Mouse (Mus musculus): ENCODE data around the gene Cngb1.
"Not testable (repeated sequence)": the region's sequence is repeated elsewhere in the genome, so short reads cannot be mapped to it uniquely, and the experiment has no call there.

Cngb1 gene

DNA sequence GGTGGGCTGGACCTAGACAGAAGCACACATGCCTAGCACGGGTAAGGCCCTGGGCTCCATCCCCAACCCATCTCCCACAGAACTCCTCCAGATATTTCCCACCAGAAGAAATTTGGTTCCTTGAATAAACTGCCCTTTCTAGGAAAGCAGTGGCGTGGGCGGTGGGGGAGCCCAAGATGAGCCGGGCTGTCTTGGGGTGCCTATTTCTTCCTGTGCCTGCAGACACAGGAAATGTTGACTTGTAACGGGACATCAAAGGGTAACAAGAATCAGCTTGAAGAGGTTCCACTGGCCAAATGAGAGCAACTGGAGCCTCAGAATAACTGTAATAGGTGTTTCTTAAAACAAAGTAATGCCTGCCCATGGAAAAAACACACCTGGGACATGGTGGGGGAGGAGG lies 59.1 kb downstream of the Cngb1 start:
- no peak for DNase-seq (ENCODE audit: inconsistent ontology term)

DNA sequence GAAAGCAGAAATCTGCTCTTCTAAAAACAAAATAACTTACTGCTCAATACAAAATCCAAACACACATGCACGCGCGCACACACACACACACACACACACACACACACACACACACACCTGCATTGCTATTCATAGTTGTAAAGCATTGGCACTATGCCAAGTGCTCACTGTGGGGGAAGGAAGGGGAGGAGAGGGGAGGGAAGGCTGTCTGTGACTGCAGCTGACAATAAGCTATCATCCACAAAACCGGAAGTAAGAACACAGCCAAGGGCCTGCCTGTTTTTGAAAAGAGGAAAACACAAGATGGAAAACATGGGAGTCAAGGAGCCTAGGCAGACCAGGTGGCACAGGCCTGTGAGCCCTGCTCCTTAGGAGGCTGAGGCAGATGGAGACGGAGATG lies 61.2 kb downstream of the Cngb1 start:
- DNase-seq (ENCODE audit: inconsistent ontology term) = peak; percentile 4

DNA sequence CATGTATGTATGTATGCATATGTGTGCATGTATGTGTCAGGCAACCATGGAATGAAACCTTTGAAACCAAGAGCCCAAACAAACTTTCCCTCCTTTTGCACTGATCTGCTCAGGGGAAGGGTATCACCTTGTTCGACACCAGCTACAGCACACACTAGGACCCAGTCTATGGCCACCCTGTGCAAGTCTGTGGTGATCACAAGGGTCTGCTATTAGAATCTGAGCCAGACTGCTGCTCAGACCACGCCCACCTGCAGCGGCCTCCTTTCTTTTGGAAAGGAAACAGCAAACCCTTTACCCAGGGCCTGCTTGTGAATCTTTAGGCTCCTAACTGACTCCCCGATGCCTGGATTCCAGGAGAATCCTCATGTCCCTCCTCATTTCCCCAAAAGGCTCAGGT lies 62.5 kb downstream of the Cngb1 start:
- DNase-seq (ENCODE audit: inconsistent ontology term) = no peak

DNA sequence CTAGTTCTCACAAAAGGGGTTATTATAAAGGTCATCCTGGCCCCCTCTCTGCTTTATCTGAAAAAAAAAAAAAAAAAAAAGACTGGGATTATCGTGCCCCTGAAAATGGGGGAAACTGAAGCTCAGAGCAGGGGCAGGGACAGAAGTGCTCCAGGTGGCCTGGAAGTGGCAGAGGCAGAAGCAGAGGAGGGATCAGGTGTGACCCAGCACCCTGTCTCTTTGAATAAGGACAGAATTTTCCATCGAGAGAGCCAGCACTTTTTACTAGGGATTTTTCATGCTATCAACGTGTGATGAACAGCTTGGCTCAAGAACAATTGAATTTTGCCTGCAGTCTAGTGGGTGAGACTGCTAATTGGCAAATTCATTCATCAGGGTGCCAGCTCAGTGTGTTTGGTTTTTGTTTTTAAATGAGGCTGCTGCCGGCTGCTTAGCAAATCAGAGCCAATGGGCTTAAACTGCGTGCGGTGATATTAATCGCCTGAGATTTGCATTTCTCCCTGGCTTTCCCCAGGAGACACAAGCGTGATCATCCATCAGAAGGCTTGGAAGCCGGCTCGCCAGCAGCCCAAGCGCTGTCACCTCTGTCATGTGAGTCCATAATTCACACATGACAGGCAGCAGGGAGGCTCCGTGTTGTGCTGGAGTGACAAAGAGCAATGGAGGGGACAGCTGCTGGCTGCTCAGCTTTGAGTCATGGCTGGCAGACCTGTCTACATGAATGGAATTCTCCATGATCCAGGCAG lies 63.4 kb downstream of the Cngb1 start:
- DNase-seq (ENCODE audit: inconsistent ontology term) = peak; percentile 80

DNA sequence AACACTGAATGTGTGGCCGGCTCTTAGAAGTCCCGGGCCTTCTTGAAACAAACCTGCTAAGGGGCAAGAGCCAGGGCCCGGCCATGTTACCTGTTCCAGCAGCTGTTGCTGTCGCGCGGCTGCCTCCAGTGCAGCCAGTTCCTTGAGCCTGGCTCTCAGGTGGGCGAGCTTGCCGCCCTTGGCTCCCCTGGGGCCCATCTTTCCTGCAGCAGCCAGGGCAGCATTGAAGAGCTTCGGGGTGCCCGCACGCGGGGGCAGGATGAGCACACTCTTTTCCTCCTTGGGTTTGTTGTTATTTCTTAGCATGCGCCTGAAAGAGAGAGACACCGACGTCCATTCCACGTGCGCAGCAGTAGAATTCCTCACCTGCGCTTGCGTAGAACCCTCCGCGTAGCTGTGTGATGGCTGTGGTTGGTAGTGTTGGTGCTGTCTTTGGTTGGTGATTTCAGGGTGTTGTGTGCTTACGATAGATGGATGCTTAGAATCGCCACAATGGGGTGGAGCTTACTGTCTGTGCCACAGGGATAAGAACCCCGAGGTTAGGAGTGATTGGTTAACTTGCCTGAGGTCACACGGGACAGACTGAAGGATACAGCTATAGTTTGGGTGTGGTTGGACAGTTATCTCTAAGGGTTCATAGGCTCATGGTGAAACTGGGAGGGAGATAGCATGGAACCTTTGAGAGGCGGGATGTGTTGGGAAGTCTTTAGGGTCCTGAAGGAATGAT lies 64.1 kb downstream of the Cngb1 start:
- no peak for DNase-seq (ENCODE audit: inconsistent ontology term)

DNA sequence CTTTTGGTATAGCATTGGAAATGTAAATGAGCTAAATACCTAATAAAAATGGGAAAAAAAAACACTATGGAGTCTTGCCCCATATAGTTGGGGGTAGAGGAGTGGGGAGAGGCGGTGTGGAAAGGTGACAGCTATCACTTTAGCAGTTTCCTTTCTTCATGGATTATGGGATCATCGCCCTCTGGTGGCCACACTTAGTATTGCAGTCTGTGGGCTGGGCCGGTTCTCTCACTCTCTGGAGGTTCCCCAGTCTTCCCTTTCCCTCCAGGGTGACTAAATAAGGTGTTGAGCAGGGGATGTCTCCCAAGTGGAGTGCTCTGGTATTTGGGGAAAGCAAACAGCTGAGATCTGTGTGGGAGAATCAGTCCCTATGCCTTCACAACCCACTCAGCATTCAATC lies 70.7 kb downstream of the Cngb1 start:
- DNase-seq (ENCODE audit: inconsistent ontology term) = peak; percentile 37

DNA sequence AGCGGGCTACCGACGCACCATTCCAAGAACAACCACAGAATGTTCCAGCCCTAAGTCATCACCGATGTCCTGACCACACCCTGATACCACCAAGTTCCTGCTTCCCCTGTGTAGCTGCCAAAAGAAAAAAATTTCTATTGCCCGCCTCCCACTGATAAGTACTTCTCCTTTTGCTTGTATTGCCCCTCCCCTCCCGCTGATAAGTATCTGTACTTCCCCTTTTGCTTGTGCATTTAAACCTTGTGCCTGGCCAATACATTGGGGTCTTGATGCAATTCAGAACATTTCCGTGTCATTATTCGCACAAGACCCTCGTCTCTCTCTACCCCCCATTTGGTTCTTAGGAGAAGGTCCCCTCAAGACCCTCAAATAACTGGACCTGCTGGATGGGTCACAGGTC lies 76.3 kb downstream of the Cngb1 start:
- not testable (repeated sequence) for DNase-seq (ENCODE audit: inconsistent ontology term)

DNA sequence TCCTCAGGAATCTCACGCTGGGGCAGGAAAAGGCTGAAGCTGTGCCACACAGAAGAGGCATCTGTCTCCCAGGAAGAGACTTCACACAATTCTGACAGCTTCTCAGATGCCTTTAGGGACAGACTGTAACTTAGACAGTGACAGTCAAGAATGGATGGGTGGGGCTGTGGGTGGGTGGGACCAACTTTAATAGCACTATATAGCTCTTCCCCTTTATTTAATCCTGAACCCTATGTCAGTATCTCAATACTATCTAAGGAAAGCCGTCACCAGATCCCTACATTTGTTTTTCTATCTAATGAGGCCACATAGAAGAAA lies 79.3 kb downstream of the Cngb1 start:
- DNase-seq (ENCODE audit: inconsistent ontology term) = no peak

DNA sequence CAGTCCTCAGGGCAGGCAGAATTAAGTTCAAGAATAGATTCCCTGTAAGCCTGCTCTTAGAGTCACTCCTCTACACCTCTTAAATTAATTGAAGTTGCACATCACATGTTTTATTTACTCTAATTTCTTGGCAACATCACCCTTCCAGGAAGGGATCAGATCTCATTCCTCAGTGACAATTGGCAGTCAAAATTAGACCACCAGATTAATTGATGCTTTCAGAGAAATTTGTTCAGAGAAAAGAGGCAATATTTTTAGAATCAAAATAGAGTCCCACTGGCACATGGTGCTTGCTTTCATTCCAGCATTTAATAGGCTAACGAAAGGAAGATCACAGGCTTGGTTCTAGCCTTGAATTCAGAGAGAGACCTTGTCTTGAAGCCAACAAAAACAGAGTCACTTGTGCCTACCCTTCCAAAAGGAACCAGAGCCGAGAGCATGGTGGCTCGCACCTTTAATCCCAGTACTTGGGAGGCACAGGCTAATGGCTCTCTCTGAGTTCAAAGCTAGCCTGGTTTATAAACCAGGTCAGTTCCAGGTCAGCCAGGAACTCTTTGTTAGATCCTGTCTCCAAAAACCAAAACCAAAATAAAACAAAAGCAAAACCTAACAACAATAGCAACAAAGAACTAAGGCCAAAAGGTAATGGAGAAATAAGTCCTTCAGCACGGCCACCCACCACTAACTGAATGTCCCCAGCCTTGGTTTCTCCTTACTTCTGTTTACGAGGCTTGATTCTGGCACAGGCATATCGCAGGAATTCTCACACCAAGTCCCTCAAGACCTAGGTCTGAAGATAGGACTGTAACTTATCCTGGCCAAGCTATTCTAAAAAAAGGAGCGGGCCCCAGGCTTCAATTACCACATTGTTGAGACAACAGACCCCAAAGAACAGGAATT lies 79.9 kb downstream of the Cngb1 start:
- DNase-seq (ENCODE audit: inconsistent ontology term) = peak; percentile 56

DNA sequence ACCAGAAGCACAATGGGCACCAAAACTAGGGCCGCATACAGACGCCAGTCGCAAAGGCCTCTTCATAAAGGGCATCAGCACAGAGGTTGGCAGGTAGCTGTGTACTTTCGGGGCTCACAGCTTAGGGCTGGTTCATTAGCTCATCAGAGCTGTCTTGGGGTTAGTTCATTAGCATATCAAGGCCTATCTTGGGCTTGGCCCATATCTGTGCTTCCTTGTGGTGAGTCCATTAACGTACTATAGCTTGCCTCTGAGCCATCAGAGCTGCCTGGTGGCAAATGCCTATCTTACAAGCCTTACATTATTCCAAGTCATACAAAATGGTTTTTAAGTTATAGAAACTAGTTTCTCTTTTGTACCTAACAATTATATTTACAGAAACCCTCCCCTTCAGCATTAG lies 82.4 kb downstream of the Cngb1 start:
- no peak for DNase-seq (ENCODE audit: inconsistent ontology term)

DNA sequence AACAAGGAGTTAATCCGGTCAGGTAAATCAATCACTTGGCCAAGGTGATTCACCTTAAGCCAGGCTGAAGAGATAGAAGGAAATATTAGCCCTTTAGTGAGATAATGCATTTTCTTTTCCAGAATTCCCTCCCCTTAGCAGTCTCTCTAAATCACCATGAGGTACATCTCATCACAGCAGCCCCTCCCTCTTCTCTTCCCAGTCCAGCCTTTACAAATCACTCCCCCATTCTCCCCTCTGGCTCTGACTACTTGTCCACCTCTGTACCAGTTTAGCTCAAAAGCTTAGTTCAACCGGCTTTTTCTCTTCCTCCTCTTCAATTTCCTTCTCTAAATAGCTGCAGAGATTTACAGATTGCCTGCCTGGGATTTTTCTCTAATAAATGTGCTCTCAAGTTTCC lies 85.3 kb downstream of the Cngb1 start:
- no peak for DNase-seq (ENCODE audit: inconsistent ontology term)

DNA sequence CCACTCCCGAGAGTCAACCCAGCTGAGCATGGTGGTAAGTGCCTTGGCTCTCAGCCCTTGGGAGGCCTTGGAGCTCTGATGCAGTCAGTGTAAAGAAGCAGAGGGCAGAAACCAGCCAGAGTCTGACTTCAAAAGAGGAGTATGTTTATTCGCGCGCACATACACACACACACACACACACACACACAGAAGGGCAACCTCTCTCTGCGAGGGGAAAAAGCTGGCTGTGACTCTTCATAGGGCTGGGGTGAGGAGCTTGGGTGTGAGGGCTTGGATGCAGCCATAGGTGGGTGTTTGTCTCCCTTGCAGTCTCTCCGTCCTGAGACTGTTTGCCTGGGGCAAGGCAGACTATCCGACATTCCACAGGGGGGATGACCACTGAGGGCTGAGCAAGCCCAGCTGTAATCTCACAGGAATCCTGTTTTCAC lies 85.8 kb downstream of the Cngb1 start:
- peak; percentile 36 for DNase-seq (ENCODE audit: inconsistent ontology term)

DNA sequence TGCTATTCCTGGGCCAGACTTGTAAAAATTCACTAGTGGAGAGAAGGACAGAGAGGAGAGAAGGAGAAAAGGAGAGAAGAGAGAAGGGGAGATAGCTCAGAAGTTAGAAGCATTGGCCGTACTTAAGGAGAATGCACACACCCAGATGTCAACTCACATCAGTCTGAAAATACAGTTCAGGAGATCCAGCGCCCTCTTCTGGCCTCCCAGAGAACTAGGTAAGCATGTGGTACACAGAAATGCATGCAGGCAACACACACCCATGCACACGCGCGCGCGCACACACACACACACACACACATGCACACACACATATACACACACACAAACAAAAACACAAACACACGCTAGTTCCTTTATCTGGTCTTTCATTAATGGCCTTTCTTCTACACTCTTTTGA lies 86.8 kb downstream of the Cngb1 start:
- DNase-seq (ENCODE audit: inconsistent ontology term) = no peak

DNA sequence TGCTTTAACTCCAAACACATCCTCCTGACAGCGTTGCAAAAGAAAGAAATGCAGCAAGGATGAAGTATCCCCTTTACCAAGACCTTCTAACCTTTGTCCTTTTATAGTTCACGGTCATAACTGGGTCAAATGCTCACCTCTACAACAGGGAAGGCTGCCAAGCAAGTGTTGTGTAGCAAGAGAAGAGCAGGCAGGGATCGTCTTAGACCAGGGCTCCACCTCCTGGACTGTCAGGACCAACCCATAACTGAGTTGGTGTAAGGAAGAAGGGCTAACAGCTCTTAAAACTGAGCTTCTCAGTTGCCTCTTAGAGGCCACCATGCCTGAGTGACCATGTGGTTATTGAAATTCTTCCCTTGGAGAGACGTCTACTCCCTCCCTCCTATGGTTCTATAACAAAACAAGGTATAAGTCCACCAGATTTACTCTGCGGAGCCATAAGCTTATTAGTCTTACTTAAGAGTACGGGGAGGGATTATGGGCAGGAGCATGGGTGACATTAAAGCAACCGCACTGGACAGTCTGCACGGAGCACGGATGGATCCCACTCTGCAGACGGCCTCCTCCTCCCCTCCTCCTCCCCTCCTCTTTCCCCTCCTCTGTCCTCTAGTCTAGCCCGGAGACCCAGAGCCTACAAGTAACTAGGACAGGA lies 90.5 kb downstream of the Cngb1 start:
- DNase-seq (ENCODE audit: inconsistent ontology term) = no peak

DNA sequence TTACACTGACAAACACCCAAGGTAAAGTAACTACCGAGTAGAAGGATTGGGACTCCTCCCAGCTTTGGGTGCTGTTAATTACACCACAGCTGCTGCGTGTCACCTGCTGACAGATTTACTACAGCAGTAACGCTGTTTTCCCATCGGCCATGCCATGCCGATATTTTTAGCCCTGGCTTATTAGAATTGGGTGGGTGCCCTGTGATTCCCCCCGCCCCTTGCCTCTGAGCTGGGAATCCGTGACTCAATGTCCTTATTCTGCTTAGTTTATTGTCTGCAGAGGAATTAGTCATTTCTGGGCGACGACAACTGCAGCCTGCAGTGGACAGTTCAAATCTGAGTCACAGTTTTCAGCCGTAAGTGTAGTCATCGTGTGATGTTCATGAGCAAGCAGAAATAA lies 96.5 kb downstream of the Cngb1 start:
- DNase-seq (ENCODE audit: inconsistent ontology term) = peak; percentile 85

DNA sequence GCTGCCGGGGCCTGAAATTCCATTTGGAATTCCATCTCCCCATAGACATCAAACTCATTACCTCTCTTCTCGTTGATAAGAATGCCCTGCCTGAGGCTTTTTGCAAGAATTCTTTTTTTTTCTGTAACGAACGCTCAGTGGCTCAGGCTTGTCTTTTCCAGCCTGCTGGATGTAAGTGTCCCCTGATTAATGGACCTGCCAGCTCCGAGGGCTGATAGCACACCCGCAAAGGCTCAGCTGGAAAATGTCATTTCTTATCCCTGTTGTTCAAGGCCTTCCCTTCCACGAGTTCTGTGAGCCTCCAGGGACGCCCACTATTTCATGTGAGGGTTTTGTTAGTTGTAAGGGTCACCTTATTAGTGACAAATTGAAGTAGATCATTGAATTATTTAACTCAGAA lies 100.4 kb downstream of the Cngb1 start:
- peak; percentile 43 for DNase-seq (ENCODE audit: inconsistent ontology term)

DNA sequence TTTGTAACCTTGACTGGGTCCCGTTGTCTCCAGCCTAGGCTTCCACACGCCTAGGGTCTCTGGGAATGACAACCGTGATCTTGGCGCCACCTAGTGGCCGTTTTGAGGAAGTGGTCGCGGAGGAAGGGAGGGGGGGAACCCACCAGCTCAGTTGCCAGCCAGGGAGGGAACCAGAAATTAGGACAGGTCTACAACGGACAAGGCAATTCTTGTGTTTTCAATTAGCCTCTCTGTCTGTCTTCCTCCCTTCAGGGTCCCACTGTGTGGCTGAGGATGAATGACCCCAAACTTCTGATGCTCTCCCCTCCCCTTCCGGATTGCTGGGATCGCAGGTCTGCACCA lies 102.4 kb downstream of the Cngb1 start:
- DNase-seq (ENCODE audit: inconsistent ontology term) = peak; percentile 79

DNA sequence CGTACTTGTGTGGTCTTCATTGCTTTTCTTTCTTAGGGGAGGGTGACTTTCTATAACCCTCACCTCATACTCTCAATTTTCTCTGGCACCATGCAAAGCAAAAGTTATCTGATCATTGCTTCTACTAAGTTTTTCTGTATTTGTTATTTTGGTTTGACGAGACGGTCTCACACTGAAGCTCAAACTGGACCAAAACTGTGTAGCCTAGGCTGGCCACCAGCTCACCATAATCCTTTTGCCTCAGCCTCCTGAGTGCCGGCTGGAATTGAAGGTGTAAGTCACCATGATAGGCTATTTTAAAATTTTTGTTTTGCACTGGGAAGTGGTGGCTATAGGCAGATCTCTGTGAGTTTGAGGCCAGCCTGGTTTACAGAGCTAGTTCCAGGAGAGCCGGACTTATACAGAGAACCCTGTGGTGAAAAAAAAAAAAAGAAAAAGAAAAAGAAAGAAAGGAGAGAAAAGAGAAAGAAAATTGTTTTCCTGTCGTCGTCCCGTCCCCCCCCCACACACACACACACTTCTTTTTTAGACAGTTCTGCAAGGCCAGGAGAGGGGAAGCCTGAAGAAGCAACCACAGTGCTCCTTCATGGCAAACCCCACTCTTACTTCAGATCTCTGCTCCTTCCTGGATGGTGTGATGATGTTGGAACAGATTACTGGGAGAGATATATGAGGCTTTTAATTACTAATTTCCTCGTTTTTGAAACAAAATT lies 102.9 kb downstream of the Cngb1 start:
- no peak for DNase-seq (ENCODE audit: inconsistent ontology term)

DNA sequence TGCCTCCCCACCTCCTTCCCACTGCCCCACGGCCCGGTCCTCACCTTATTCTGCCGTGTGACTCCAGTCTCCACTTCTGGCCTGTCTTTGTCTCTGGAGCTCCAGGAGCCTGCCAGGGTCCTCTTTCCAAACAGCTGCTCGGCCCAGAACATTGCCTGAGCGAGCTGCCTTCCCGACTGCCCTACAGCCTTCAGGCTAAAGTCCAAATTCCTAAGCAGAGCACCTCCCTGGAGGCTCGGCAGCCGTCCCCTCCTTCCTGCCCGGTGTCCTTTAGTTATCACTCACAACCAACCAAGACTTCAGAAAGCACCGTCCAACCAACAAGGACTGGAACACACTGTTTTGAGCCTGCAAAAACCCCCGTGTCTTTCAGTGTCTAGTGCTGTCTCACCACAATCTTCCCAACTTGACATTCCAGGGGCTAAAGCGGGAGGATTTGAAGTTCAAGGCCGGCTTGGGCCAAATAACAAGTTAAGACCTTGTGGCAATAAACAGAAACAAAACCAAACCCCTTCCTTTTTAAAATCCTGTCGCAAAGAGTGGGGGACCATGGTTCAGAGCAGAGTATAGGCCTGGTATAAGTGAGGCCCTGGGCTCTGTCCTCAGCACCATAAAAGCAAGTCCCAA lies 103.6 kb downstream of the Cngb1 start, which contains the start of gene Kifc3:
Kifc3 (minus strand) TSS at position 164 of the 627 bp plus-strand sequence.
- no peak for DNase-seq (ENCODE audit: inconsistent ontology term)

DNA sequence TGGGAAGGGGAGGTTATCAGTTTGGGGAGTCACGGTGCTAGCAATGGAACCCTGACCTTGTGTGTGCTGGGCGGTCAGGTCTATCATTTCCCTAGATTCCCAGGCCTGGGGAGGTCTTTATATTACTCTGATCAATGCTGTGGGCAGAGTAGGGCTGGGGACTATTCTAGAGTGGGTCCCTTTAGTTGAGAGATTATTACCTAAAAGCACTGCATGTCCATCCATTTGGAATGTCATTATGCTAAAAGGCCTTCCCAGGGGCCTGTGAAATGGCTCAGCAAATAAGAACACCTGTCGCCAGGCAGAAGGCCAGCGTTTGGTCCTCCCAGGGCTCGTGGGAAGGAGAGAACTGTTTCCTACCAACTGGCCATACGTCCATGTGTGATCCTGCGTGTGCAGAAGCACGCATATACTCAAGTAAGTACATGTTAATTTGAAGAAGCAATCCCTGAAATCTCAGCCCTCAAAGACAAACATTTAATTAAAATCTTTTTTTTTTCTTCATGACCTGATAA lies 104.3 kb downstream of the Cngb1 start:
- DNase-seq (ENCODE audit: inconsistent ontology term) = no peak

DNA sequence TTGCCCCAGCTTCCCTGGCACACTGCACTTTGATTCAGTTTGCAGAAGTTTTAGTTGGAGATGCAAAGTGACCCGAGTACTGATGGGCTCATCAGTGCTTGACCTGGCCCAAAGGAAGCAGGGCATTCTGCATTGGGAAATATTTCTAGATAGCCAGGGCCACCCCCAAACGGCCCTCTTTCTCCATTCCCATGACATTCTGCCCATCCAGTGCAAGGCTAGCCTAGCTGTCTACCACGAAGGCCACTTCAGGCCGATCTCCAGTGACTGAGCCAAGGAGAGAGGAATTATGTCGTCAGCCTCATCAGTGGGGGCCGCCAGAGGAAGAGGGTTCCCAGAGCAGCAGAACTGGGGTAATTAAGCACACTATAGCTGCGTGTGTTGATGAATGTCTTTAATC lies 104.9 kb downstream of the Cngb1 start:
- DNase-seq (ENCODE audit: inconsistent ontology term) = no peak
